Mouse (Mus musculus): ENCODE results near the gene Loxl3.

Loxl3 gene

GRCm38 (mm10) chr6:83019044-83019443 is 14.9 kb upstream of the Loxl3 start:
- DNase-seq: no peak

- no peak for DNase-seq
Observed at GRCm38 (mm10) chr6:83020121-83020520, 13.9 kb upstream of the Loxl3 start.

- no peak for DNase-seq
Observed at GRCm38 (mm10) chr6:83020836-83021593, 13.0 kb upstream of the Loxl3 start.

GRCm38 (mm10) chr6:83023008-83023407 is 11.0 kb upstream of the Loxl3 start:
- DNase-seq: no peak

- DNase-seq: no peak
Observed at GRCm38 (mm10) chr6:83023786-83024185, 10.2 kb upstream of the Loxl3 start.

GRCm38 (mm10) chr6:83024421-83024820 is 9.6 kb upstream of the Loxl3 start:
- DNase-seq: no peak

GRCm38 (mm10) chr6:83025221-83025620 is 8.8 kb upstream of the Loxl3 start:
- DNase-seq: no peak

GRCm38 (mm10) chr6:83027293-83027692 is 6.7 kb upstream of the Loxl3 start:
- DNase-seq: no peak

GRCm38 (mm10) chr6:83027706-83028105 is 6.3 kb upstream of the Loxl3 start:
- DNase-seq: no peak

GRCm38 (mm10) chr6:83029777-83030176 is 4.2 kb upstream of the Loxl3 start:
- DNase-seq: no peak

GRCm38 (mm10) chr6:83031111-83031510 is 2.9 kb upstream of the Loxl3 start:
- no peak for DNase-seq

GRCm38 (mm10) chr6:83031921-83032590 is 1.9 kb upstream of the Loxl3 start:
- no peak for DNase-seq

GRCm38 (mm10) chr6:83032769-83033191 is 1.2 kb upstream of the Loxl3 start:
- peak; percentile 37 to 46 for DNase-seq

GRCm38 (mm10) chr6:83034463-83035055 is 586 bp downstream of the Loxl3 start:
- DNase-seq: no peak

- no peak for DNase-seq
Observed at GRCm38 (mm10) chr6:83037188-83037587, 3.2 kb downstream of the Loxl3 start.

GRCm38 (mm10) chr6:83038496-83039012 is 4.6 kb downstream of the Loxl3 start:
- DNase-seq: peak; percentile 82 to 86

GRCm38 (mm10) chr6:83040601-83041000 is 6.6 kb downstream of the Loxl3 start:
- DNase-seq: no peak

- DNase-seq: no peak
Observed at GRCm38 (mm10) chr6:83043561-83043960, 9.6 kb downstream of the Loxl3 start.

GRCm38 (mm10) chr6:83043993-83044392 is 10.0 kb downstream of the Loxl3 start:
- no peak for DNase-seq

- DNase-seq: no peak
Observed at GRCm38 (mm10) chr6:83044742-83045141, 10.8 kb downstream of the Loxl3 start.

GRCm38 (mm10) chr6:83049367-83049766 is 15.4 kb downstream of the Loxl3 start:
- DNase-seq: no peak

GRCm38 (mm10) chr6:83053136-83053960 is 19.4 kb downstream of the Loxl3 start:
- DNase-seq: no peak
